Mouse (Mus musculus) heart, embryonic 11.5 days (tissue): Measurements from ENCODE around the gene Isca2. TPM values are rescaled to one million over a fixed set of nuclear protein-coding genes. Genes with fewer than 3 reads are reported as not detected.
A peak's percentile ranks its signal among the peaks of the same experiment; 100 is the strongest.

Experiments used
- ATAC-seq: fragments of 200-750 bp; cut with Nextera tagmentation; replicated peaks from 2 replicates; pipeline ENCODE4 v1.8.0; 2017; ENCODE audit warnings: moderate library complexity; ENCODE audit not compliant: insufficient number of reproducible peaks, low FRiP score, low TSS enrichment
- H3K27ac ChIP-seq: fragments of 300-500 bp; sonication (generic); 2 replicates; pipeline ENCODE4 v1.5.1; 2014; ENCODE audit warnings: mild to moderate bottlenecking, low read depth, low read length
- H3K27me3 ChIP-seq: fragments of 300-500 bp; sonication (generic); 2 replicates; pipeline ENCODE4 v1.6.1; 2014; ENCODE audit warnings: mild to moderate bottlenecking, low read length, mixed read lengths; ENCODE audit not compliant: control insufficient read depth, insufficient read depth
- H3K36me3 ChIP-seq: fragments of 300-500 bp; sonication (generic); 2 replicates; pipeline ENCODE4 v1.6.1; 2014; ENCODE audit warnings: mild to moderate bottlenecking, low read length, moderate library complexity, mixed read lengths; ENCODE audit not compliant: control insufficient read depth, insufficient read depth
- H3K4me1 ChIP-seq: fragments of 300-500 bp; sonication (generic); 2 replicates; pipeline ENCODE4 v1.6.1; 2014; ENCODE audit warnings: low read length; ENCODE audit not compliant: control insufficient read depth, insufficient read depth
- H3K4me2 ChIP-seq: fragments of 300-500 bp; sonication (generic); 2 replicates; pipeline ENCODE4 v1.6.1; 2014; ENCODE audit warnings: mild to moderate bottlenecking, moderate library complexity
- H3K4me3 ChIP-seq: fragments of 300-500 bp; sonication (generic); 2 replicates; pipeline ENCODE4 v1.5.1; 2014; ENCODE audit warnings: low read depth, low read length
- H3K9ac ChIP-seq: fragments of 300-500 bp; sonication (generic); 2 replicates; pipeline ENCODE4 v1.6.1; 2014; ENCODE audit warnings: mild to moderate bottlenecking, low read depth, low read length, moderate library complexity
- H3K9me3 ChIP-seq: fragments of 300-500 bp; sonication (generic); replicated peaks from 2 replicates; pipeline ENCODE4 v1.6.1; 2016; ENCODE audit warnings: low read length; ENCODE audit not compliant: control insufficient read depth
- WGBS: fragments of 180-500 bp; shearing (Covaris S2); extraction: QIAGEN DNeasy Blood & Tissue Kit; methylation state at CpG from one replicate; pipeline ENCODE4 v1.1.7; 2014; ENCODE audit not compliant: insufficient replicate concordance; 5-methylcytosine and 5-hydroxymethylcytosine counted together
- polyA plus RNA-seq: library from polyadenylated mRNA; unstranded; fragments of >200 nt; fragmentation: Nextera tagmentation; extraction: Ambion mirVana; gene quantifications from 2 replicates; pipeline ENCODE4 v1.2.1, GENCODE M21; 2014

The Isca2 gene
- polyA plus RNA-seq, result 133 and 142 TPM in 2 replicates

GRCm38 (mm10) chr12:84772726-84773441 lies at the start of gene Isca2, which contains the start of gene Npc2:
Gene Isca2 (plus strand): TSS chr12:84773251.
Gene Npc2 (minus strand): TSS chr12:84773152.
- peak; percentile 97 for ATAC-seq

GRCm38 (mm10) chr12:84726391-84726790 lies 46.7 kb upstream of the Isca2 start:
- H3K27me3 ChIP-seq, result no peaks in the 10 kb centered on the region
- no peak overlapping the region for H3K4me3 ChIP-seq
- no peak overlapping the region for H3K27ac ChIP-seq
- H3K4me2 ChIP-seq, result no peak overlapping the region
- no peak for ATAC-seq
- H3K9me3 ChIP-seq, result no peaks in the 10 kb centered on the region
- H3K36me3 ChIP-seq, result no peaks in the 10 kb centered on the region
- WGBS, result 77% methylated on average over 4 of the region's 4 CpGs
- no peak overlapping the region for H3K9ac ChIP-seq
- H3K4me1 ChIP-seq, result no peaks in the 10 kb centered on the region

More at GRCm38 (mm10) chr12:84772726-84773441, at the start of gene Isca2, which contains the start of gene Npc2:
- Histone ChIP-seq H3K27ac (peak within 1 kb of the TSS; percentile 82), H3K9ac (peak within 1 kb of the TSS; percentile 87), H3K27me3 (no peaks in the 10 kb centered on the region), H3K4me2 (peak within 1 kb of the TSS; percentile 76), H3K36me3 (no peaks in the 10 kb centered on the region), H3K4me3 (peak within 1 kb of the TSS; percentile 71), H3K4me1 (peaks cover 11% of the 10 kb centered on the region), H3K9me3 (no peaks in the 10 kb centered on the region)
- WGBS, result under 1% methylated on average over 50 of the region's 50 CpGs

- 40% methylated on average over 4 of the region's 4 CpGs for whole genome bisulfite sequencing
These were observed 46.1 kb upstream of the Isca2 start for GRCm38 (mm10) chr12:84726986-84727385.

GRCm38 (mm10) chr12:84727434-84727833 lies 45.6 kb upstream of the Isca2 start:
- Histone ChIP-seq H3K4me3 (no peak overlapping the region), H3K4me1 (no peaks in the 10 kb centered on the region), H3K9me3 (no peaks in the 10 kb centered on the region), H3K4me2 (no peak overlapping the region), H3K9ac (no peak overlapping the region), H3K27me3 (no peaks in the 10 kb centered on the region), H3K36me3 (no peaks in the 10 kb centered on the region), H3K27ac (no peak overlapping the region)
- ATAC-seq, result no peak
- WGBS, result 67% methylated on average over 5 of the region's 5 CpGs

More at GRCm38 (mm10) chr12:84726986-84727385, 46.1 kb upstream of the Isca2 start:
- Histone ChIP-seq H3K4me1 (no peaks in the 10 kb centered on the region), H3K27ac (no peak overlapping the region), H3K9ac (no peak overlapping the region), H3K36me3 (no peaks in the 10 kb centered on the region), H3K4me3 (no peak overlapping the region), H3K9me3 (no peaks in the 10 kb centered on the region), H3K4me2 (no peak overlapping the region), H3K27me3 (no peaks in the 10 kb centered on the region)
- ATAC-seq, result no peak

- no peak for ATAC-seq
- no peaks in the 10 kb centered on the region for H3K9me3 ChIP-seq
- no peak overlapping the region for H3K4me3 ChIP-seq
- 91% methylated on average over 10 of the region's 10 CpGs for WGBS
- no peak overlapping the region for H3K27ac ChIP-seq
- no peaks in the 10 kb centered on the region for H3K36me3 ChIP-seq
- no peaks in the 10 kb centered on the region for H3K4me1 ChIP-seq
- H3K4me2 ChIP-seq, result no peak overlapping the region
- no peak overlapping the region for H3K9ac ChIP-seq
- H3K27me3 ChIP-seq, result no peaks in the 10 kb centered on the region
These were observed 44.6 kb upstream of the Isca2 start for GRCm38 (mm10) chr12:84728421-84728820.

- H3K27ac ChIP-seq, result no peak overlapping the region
- H3K4me2 ChIP-seq, result no peak overlapping the region; the same call in 1 of the 2 replicates
- WGBS, result 45% methylated on average over 13 of the region's 13 CpGs
- H3K9me3 ChIP-seq, result no peaks in the 10 kb centered on the region
- H3K4me1 ChIP-seq, result no peaks in the 10 kb centered on the region
- no peak overlapping the region for H3K4me3 ChIP-seq
- no peaks in the 10 kb centered on the region for H3K36me3 ChIP-seq
- H3K27me3 ChIP-seq, result no peaks in the 10 kb centered on the region
- ATAC-seq, result no peak
- no peak overlapping the region for H3K9ac ChIP-seq
These were observed 39.7 kb upstream of the Isca2 start for GRCm38 (mm10) chr12:84733366-84733765.

GRCm38 (mm10) chr12:84743496-84743895 lies 29.6 kb upstream of the Isca2 start:
- Histone ChIP-seq H3K27me3 (no peaks in the 10 kb centered on the region), H3K4me3 (no peak overlapping the region), H3K4me1 (0 out of 2 replicates have a peak, but pooled peaks cover 4% of the 10 kb centered on the region), H3K4me2 (no peak overlapping the region), H3K36me3 (no peaks in the 10 kb centered on the region), H3K9me3 (no peaks in the 10 kb centered on the region), H3K27ac (no peak overlapping the region), H3K9ac (no peak overlapping the region)
- 86% methylated on average over 10 of the region's 10 CpGs for WGBS
- no peak for ATAC-seq

GRCm38 (mm10) chr12:84745700-84746099 lies 27.4 kb upstream of the Isca2 start:
- ATAC-seq, result no peak
- 47% methylated on average over 4 of the region's 4 CpGs for WGBS
- Histone ChIP-seq H3K4me2 (no peak overlapping the region; the same call in 1 of the 2 replicates), H3K9ac (no peak overlapping the region), H3K27me3 (no peaks in the 10 kb centered on the region), H3K27ac (no peak overlapping the region), H3K9me3 (no peaks in the 10 kb centered on the region), H3K36me3 (no peaks in the 10 kb centered on the region), H3K4me1 (0 out of 2 replicates have a peak, but pooled peaks cover 4% of the 10 kb centered on the region), H3K4me3 (no peak overlapping the region)

- Histone ChIP-seq H3K4me2 (no peak overlapping the region), H3K9ac (no peak overlapping the region), H3K4me3 (no peak overlapping the region), H3K9me3 (no peaks in the 10 kb centered on the region), H3K27me3 (no peaks in the 10 kb centered on the region), H3K4me1 (0 out of 2 replicates have a peak, but pooled peaks cover 4% of the 10 kb centered on the region), H3K27ac (no peak overlapping the region), H3K36me3 (no peaks in the 10 kb centered on the region)
- ATAC-seq, result no peak
- 71% methylated on average over 3 of the region's 3 CpGs for WGBS
These were observed 24.9 kb upstream of the Isca2 start for GRCm38 (mm10) chr12:84748134-84748533.
